Mouse (Mus musculus) erythroblast, embryonic 14.5 days (primary cell): Measurements from ENCODE around the gene F830045P16Rik.

ENCODE experiments used
- GATA1 ChIP-seq: IDR thresholded peaks from 2 replicates; pipeline ENCODE4 v1.6.1; 2012; ENCODE audit warnings: low read length, inconsistent platforms, mixed read lengths
- TAL1 ChIP-seq: IDR thresholded peaks from 3 replicates; pipeline ENCODE4 v1.6.1; 2012; ENCODE audit warnings: low read length, inconsistent platforms, mixed read lengths

DNA sequence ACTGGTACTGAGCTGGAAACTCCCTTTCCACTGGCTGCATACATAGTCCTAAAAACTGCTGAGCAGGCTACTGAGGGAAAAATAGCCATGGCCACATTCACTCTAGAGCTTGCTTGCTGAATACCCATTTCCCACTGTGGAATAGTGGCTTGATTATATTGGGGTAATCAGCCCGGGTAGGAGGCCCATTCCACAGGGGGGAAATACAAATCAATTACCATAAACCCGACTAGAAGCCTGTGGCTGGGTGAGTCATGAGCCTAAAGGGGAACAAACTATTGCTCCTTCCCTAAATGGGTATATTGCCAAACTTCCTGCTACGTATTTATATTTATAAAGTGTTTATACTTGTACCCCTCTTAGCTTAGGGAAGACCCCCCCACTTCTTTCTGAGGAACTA is 10.4 kb upstream of the F830045P16Rik start:
- TF ChIP-seq TAL1 (no peak), GATA1 (no peak)
